Mouse (Mus musculus) cerebellum, postnatal 10 days (tissue): ENCODE data around the gene Fads2.
A peak's percentile ranks its signal among the peaks of the same experiment; 100 is the strongest.

Experiments used
- DNase-seq, 2 experiments: peaks; one replicate each; pipeline ENCODE4 v3.0.0; 2021; ENCODE audit warnings: mixed read lengths in 2 of 2

Fads2 gene

DNA sequence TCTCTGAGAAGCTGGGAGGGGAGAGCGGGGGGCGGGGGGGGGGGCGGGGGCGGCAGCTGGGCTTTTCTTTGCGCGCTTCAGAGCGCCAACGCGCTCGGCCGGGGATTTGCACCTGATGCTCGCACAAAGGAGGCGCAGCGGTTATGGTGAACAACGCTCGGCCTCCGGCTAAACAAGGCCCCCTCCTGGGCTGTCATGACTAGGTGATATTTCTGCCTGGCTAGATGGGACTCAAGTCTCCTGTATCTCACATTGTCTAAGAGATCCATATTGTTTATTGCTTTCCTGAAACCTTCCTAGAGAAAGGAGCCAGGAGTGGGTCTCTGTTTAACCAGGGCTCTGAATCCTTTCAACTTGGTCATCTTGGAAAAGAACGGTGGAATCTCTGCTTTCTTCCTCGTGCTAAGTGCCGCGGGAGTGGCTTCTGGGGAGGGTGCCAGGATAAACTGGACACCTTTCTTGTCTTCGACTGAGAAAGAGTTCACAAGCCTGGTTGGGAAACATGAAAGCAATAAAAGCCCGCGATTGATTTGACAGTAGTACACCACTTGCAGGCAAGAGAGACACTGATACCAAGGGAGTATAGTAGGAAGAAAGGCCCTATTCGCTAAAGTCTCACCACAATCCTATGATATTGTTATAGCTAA lies 631 bp upstream of the Fads2 start:
- DNase-seq, result peak; percentile 50 to 58

DNA sequence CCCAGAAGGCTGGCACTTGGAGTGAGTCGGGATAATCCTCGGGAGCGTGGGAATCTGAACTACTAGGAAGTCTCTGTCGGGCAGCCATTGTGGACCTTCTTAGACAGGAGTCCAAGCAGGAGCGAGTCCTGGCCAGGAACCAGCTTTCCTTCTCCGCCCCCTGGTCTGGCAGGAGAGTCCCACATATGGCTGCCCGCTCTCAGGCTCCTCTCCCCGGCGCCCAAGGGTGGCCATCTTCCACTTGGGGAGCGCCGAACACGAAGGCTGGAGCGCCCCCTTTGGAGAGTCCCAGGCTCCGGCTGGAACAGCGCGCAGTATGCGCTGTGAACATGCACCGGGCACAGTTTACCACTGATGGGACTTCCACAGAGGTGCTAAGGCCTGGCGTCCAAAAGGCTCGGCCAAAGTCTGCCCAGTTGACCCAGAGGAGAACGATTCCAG lies 895 bp downstream of the Fads2 start:
- peak; percentile 83 to 87 for DNase-seq

DNA sequence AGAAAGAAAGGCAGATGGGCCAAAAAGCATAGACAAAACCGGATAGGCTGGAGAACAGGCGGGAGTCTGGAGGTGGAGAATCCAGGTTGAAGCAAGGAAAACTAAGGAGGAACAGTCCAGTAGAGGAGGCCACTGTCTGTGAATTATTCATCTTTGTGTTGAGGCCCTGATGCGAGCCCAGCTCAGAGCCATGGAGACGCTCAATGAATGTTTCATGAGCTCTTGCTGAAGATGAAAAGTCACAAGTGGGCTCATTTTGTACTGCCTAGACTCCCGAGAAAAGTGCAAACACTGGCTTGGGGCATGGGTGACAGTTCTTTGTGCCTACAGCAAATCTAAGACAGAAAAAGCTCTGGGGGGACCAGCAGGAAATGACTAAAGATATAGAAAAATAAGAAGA lies 3.7 kb downstream of the Fads2 start:
- no peak for DNase-seq

DNA sequence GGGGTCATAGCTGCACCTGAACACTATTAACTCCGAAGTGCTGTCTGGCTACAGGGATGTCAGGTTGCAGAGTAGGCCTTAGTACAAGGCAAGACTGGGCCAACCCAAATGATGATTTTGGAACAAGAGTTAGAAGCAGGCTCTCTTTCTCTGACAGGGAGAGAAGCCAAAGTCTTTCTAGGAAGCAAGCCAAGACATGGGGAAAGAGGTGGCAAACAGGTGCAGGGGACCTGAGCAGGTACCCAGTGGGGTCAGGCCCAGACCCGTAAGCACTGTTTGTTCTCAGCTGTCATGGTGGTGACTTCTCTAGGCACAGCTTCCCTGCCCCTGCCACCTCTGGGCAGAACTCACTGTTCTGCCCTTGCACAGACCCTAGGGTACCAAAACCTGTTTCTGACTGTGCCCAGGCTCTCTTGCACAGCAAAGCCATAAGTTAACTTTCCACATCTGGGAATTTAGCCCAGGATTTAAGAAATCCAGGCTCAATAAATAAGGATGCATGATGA lies 5.1 kb downstream of the Fads2 start:
- peak; percentile 36 to 39 for DNase-seq

DNA sequence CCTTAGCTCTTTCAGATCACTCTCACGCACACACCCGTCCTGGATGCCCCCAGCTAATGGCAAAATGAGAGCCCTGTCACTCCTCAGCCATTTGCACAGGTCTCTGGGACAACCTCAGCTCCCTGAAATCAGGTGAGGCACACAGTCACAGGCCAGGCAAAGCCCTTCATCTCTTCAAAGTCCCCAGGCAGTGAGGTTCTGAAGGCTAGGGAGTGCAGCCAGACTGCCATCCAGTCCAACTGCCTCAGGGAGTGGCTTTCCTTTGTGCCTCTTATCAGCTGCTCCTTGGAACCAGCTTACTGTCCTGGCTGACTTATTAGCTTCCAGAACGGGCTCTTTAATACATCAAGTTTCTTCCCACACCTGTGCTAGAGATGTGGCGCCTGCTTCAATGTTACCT lies 6.9 kb downstream of the Fads2 start:
- DNase-seq, result no peak

DNA sequence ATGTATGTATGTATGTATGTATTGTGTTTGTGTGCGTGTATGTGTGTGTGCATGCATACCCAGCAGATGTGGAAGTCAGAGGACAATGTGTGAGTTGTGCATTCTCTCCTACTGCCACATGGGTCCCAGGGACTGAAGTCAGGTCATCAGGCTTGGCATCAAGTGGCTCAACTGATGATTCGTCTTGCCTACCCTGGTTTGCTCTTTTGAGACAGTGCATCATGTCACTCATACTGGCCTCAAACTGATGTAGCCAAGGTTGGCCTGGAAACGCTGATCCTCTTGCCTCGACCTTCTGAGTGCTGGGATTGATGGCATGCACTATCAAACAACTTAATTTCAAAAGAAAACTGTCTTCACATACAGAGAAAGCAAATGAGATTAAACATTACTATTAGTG lies 7.7 kb downstream of the Fads2 start:
- no peak for DNase-seq

DNA sequence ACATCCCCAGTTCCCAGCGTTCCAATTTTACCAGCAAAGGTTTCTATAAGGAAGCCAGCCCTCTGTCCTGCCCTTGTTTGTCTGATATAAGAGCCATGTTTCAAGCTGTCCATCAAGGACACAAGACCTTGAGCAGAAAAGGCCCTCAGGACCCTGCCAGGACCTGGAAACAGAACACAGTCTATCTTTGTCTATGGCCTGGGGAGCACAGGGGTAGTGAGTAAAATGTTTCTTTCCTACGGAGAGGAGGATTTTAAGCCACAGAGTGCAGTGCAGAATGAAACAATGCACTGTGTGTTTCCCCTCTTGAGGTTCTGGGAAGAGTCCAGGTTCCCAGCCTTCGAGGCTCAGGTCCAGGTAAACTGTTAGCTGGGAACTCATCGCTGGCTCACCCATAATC lies 14.6 kb downstream of the Fads2 start:
- DNase-seq, result no peak

DNA sequence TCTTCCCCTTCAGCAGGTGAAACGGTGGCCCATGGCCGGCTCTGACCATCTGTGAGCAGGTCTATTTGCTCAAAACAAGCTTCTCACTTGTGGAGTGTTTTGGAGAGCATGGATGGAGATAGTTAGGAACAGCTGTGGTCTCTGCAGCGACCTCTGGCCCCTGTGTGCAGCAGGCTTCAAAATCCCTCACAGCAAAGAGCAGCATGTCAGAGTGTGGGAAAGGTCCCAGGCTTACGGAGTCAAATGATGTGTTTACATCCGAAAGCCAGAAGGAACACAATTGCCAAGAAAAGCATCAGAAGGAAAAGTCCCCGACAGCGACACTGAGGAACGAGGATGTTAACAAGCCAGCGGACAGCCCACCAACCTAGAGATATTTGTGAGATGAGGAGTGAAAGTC lies 16.1 kb downstream of the Fads2 start:
- no peak for DNase-seq

DNA sequence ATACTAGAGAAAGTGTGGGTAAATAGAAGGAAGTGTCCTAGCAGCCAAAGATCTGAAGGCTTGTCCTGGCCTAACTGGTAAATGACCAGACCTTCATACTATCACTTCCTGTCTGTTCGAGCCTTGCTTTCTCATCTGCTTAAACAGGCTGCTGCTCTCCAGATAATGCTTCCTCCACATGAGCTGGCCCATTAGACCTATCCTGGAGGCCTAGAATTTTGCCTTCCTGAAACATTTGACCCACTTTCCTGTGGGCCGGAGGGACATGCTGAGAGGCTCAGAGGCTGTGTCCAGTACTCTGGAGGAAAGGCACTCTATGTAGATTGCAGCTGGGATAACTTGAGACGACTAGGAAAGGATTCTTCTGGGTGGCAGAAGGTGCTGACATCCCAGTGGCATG lies 19.4 kb downstream of the Fads2 start:
- no peak for DNase-seq

DNA sequence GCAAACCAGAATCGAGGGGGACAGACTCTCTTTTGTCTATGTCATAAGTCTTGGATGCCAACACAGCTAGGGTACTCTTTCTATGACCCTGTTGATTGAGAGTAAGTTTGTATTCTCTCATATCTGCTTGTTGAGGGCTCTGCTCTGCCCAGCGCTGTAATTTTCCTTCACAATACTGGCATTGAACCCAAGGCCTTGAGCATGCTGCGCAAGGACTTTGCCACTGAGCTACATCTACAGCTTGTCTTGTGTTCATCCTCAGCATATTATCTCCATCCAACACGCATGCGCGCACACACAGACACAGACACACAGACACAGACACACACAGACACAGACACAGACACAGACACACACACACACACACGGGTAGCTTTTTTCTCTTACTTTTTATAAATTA lies 21.2 kb downstream of the Fads2 start:
- DNase-seq, result no peak

DNA sequence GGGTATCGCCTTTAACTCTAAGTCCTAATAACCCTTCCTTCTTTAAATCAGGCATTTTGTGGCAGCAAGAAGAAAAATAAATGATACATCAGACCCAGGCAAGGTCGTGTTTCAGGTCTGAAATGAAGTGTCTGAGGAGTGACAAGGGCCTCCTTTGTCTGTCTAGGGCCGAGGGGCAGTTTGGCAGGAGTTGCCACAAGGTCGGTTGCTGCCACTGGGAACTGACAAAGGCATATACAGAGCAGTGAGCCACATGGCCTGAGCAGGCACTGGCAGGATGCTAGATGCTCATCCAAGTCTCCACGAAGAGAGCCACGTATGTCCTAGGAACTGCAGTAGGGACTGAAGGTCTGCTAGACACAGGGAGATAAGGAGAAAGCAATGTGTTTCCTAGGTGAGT lies 23.2 kb downstream of the Fads2 start:
- no peak for DNase-seq

DNA sequence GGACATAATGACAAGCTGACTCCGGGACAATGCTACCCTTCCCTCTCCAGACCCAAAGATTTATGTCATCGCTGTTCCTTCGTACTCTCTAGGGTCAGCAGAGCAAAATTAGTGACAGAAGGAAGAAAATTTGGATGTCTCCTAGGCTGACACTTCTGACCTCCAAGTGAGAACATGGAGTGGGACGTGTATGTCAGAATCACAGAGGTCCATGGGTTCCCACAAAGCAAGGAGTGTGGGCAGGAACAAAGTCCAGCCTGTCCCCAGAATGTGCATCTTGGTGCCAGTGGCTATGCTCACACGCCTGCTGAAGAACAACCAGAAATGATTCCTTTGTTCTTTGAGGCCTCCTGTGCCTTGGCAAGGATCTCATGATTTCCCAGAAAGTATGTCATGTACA lies 28.4 kb downstream of the Fads2 start:
- no peak for DNase-seq

DNA sequence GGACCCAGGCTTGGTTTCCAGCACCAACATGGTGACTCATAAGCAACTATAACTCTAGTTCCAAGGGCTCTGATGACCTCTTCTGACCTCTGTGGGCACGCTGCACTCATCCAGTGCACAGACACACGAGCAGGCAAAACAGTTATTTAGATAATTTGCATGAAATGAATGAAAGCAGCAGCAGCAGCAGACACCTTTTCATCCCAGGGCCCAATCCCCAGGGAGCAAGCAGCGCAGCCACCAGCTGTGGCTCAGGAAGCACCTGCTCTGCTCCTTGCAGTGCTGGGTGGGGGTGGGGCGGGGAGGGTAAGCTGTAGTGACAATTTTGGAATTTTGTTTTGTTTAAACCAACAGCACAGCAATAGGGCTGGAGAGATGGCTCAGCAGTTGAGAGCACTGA lies 29.7 kb downstream of the Fads2 start:
- no peak for DNase-seq

DNA sequence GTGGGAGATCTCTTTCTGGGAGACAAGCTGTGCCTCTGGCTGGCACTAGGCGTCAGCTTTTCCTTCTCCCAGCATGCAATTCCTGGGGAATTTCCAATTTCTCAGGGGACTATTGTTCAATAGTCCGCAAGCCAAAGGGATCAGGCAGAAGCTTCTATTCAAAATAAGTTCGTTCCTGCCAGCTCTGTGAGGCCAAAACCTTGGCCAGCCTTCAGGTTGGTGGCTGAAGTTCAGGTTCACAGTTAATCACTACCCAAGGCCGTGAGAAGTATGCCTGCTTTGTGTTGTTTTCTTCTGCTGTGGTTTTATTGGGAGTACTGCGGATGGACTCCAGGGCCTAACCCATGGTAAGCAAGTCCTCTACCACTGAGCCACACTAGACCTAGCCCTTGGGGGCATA lies 30.4 kb downstream of the Fads2 start:
- peak; percentile 52 to 62 for DNase-seq

DNA sequence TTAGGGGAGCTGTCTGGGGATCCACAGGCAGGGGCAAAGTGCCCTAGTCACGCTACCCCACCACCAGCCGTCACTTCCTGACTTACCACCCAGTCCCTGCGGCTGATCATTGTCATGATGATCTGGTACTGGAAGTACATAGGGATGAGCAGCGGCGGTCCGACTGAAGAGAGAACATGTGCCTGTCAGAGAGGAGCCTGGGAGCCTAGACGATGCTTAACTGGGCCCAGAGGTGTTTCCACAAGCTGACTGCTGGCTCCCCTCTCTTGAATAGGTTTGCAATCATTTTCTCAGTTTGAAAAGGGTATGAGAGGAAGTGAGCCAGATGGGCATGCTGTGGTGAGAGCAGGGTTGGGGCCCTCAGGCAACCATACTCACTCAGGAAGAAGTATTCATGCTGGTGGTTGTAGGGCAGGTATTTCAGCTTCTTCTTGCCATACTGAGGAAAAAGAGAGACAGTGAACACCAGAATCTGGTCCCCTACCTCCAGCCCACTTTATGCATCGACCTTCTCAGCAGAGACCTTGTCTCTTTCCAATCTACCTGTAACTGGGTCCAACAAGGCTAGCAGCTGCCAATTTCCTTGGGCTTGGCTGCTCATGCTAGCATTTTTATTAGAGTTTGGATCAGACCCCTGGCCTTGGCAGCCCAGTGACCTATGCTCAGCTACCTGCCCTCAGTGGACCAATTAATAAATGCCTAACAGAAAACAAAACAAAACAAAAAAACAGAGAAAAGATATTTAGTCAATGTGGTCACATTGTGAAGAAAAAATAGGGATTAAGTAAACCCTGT lies 31.2 kb downstream of the Fads2 start:
- peak; percentile 38 to 55 for DNase-seq

DNA sequence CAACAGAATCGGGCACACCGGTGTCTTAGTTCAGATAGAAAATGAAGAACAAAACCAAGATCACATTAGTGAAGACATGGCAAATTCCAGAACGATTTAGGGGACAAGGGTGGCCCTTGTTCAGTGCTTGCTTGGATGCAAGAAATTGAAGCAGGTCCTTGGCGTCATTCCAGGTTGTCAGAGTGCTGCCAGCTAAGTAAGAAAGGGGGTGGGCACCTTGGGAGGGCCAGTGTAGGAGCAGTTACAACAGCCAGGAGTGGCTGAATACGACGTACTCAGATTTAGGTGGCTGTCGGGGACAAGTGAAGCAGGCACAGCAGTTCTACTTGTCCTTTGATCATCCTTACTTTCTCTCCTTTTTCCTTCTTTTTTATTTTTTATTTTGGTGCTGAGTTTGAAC lies 33.8 kb downstream of the Fads2 start:
- peak; percentile 48 to 56 for DNase-seq

DNA sequence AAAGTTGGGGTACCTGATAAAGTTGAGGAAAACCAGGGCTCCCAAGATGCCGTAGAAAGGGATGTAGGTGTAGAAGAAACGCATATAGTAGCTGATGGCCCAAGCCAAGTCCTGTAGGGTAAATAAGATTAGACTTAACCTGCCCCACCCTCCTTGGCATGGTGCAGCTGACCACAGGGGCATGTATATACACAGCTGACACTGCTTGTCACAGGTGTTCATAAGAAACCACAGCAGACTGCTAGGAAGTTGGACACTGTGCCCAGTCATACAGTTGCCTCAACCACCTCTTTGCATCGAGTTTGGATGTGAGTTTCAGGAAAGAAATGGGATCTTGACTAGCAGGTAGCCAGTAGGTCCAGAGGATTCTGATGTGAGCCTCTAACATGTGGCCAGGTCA lies 35.0 kb downstream of the Fads2 start:
- no peak for DNase-seq

DNA sequence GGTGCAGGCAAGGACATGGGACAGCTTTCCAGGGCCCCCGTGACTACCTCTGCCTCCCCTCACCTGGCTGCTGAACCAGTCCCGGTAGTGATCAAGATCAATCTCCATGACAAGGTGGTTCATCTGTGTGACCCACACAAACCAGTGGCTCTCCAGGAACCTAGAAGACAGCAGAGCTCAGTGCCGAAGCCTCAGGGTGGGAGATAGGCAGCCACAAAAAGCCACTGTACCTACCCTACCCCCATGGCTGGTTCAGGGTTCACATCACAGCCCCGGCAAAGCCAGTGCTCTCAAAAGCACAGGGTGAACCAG lies 35.4 kb downstream of the Fads2 start:
- no peak for DNase-seq

DNA sequence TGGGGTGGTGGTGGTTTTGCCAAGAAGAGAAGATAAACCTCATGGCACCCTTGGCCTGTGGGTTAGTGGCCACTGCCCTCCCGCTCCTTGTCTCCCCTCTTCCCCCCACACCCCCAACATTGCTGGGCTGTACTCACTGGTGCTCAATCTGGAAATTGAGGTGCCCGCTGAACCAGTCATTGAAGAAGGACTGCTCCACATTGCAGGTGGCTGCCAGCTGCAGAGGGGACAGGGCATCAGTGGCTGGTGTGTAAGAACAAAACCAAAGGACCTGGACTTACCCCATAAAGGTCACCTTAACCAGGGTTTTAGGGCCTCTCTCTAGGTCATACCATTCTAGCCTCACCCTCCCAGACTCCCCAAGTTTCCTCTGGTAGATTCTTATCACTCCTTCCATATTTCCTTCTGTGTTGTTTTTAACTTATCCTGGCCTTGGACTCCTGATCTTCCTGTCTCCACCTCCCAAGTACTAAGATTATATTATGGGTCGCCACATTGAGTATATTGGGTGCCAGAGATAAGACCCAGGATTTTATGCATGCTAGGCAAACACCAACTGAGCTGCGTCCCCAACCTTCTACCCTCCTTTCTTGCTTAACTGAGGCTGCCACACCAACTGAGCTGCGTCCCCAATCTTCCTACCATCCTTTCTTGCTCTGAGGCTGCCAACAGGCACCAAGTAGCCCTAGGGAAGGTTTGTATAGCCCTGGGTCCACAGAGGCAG lies 35.9 kb downstream of the Fads2 start:
- no peak for DNase-seq

DNA sequence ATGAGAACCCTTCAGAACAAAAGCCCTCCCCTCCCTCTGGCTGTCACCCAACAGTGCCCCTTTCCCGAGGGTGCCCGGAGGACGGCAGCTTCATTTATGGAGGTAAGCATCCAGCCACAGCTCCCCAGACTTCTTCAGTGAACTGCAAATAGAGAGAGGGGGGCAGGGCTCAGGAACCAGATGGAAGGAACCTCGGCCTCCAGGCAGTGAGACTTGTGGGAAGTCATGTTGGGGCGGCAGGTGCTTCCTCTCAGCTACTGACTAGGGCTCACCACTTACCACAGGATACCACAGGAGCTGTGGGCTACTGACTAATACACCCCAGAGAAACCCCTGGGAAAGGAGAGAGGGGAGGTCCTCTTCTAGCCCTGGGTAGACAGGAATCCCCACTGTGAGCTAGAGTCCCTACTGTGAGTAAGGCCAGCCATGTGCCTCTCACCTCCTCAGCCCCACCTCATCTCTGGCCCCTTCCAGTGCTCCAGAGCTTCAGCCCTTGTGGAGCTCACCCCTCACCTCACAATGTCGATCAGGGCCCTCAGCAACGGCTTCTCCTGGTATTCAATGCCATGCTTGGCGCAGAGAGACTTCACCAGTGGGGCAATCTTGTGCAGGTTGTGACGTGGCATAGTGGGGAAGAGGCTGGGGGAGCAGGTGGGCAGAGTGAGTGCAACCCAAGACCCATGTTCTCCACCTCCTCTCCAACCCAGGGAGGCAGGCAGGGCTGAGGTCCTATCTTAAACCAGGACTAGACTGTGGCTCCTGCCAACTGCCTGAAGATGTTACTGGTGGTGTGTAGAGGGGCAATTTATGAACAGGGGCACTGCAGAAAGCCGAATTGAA lies 37.2 kb downstream of the Fads2 start:
- DNase-seq, result peak in 1 of 2 experiments; percentile 34

DNA sequence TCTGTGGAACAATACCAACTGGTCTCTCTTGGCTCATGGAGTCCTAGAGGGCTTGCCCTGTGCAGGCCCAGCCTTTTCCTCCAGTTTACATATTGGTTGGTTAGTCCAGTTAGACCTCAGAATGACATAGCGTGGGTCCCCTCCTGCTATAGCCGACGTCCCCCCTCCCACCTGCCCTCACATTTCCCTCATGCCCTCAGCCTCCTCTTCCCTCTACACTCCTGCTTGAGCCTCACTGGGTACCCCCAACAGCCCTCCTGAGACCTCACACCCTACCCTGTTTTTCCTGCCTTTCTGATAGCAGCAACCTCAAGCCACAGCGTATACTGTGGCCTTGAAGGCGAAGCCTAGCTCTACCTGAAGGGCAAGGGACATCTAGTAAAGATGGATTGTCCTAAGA lies 38.7 kb downstream of the Fads2 start:
- DNase-seq, result no peak

DNA sequence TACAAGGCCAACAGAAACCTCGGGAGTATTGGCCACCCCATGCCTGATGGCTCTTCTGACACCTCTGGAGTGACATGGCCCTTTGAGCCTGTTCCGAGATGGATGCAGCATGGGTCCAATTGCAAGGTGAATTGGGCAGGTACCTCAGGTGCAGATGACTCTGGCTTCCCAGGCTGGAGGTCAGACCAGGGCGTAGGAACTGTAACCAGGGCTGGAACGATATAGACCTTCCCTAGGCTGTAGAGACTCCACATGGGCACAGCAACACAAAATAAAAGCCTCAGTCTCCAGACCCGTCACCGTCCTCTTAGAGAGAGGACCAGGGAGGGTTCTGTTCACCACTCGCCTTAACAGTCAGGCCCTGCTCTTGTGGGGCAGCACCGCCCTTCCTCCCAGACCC lies 39.3 kb downstream of the Fads2 start:
- DNase-seq, result no peak

DNA sequence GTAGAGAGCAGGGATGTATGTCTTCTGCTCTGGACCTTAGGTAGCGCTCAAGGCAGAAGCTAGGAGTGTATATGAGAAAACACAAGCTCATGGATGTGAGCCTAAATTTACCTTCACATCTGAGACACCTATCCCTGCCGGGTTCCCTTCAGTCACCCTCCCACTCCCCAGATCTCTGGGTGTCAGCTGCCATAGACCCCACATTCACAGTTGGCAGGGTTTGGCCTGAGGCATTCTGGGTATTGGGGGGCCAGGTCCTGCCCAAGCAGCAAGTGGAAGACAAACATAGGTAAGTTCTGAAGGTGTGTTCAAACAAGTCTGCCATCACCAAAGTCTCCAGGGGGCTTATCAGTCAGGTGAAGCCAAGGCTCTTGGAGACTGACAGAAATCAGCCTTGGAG lies 39.9 kb downstream of the Fads2 start:
- DNase-seq, result no peak
